Mouse (Mus musculus) neural tube, embryonic 10.5 days (tissue): ENCODE data around the gene Chrna3.

ENCODE experiments used
- DNase-seq: peaks from one replicate; pipeline ENCODE4 v3.0.0-alpha.2; 2017; ENCODE audit warnings: low spot score; ENCODE audit errors: extremely low spot score

The Chrna3 gene

GRCm38 (mm10) chr9:55026275-55026663 lies at the start of gene Chrna3:
Gene Chrna3 (minus strand): TSS chr9:55026562.
- DNase-seq, result peak; percentile 73

- no peak for DNase-seq
Observed at GRCm38 (mm10) chr9:55067965-55068265, 41.6 kb upstream of the Chrna3 start.

DNA sequence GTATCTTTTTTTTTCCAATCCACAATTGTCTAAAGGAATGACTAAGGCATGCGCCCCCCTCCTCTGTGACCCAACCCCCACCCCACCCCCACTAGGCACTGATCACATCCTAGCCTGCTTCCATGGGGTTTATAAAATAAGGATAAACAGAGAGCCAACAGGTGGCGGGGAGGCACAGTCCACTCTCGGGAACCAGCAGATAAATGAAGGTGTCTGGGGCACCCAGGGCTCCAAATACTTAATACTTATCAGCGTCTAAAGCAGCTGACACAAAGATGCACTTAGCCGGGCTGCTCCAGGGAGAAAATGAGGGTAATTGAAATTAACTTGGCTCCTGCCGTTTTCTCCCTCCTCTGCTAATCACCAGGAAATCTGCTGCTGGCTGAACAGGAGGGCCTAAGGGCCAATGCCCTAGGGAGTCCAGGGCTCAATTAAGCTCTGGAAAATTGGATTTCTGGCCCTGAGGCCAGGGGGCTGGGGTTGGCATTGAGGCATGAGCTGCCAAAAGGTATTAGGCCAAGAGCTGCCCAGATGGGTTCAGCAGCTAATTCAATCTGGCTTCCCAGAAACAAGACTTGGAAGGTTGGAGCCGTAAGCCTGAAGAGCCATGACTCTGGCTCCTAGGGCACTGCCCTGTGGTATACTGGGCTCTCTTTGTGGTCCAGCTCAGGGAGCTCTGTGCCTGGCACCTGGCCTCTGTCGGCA lies 41.0 kb upstream of the Chrna3 start:
- peak; percentile 42 for DNase-seq

DNA sequence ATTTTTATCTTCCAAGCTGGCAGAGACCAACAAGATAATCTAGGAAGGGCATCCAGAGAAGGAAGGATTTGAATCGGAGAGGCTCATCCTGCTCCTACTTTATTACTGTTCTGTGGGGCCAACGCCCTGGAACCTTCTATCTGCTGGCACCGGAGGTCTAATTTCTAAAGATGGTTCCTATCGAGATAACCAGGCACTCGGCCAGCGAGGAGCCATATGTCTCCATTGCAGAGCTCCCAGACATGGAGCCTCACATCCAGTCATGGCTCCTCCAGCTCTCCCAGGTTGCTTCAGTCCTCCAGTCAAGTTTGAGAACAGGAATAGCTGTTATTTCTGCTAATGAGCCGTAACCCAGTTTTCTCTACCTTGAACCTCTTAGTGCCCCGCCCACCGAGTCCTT lies 38.9 kb upstream of the Chrna3 start:
- DNase-seq, result no peak

DNA sequence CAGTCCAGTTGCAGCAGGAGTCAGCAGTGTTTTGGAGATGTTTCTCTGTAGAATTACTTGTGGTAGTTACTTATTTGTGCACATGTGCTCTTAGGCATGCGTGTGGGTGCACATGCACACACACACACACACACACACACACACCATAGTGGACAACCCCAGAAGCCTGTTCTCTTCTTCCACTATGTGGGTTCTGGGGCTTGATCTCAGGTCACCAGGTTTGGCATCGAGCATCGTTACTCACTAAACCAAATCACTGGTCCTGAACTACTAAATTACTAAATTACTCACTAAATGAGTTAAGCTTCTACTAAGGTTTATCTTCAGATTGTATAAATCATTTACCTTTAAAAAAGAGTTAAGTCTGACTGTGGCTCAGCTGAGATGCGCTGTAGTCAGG lies 31.7 kb upstream of the Chrna3 start:
- no peak for DNase-seq

DNA sequence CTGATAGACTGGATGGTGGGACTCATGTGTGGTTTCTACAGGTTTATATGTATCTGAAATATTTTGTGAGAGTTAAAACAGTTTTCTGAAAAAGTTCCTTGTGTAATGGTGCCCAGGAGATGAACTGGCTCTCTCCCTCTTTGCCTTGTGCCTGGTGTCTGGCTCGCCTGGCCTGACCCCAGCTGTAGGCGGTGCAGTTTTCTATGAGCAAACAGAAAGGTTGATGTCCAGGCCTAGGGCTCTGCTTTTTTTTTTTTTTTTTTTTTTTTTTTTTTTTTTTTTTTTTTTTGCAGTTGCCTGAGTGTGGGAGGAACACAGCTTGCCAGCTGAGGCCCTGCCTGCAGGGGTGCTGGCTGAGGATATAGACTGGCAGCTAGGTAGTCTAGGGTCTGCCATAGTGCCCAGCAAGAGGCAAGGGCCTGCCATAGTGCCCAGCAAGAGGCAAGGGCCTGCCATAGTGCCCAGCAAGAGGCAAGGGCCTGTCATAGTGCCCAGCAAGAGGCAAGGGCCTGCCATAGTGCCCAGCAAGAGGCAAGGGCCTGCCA lies 29.1 kb upstream of the Chrna3 start:
- no peak for DNase-seq

GRCm38 (mm10) chr9:55048211-55048880 lies 22.0 kb upstream of the Chrna3 start, which contains the start of gene Chrnb4:
Gene Chrnb4 (minus strand): TSS chr9:55048779.
- DNase-seq, result peak; percentile 61

- DNase-seq, result no peak
Observed at GRCm38 (mm10) chr9:55046764-55047163, 20.4 kb upstream of the Chrna3 start.

GRCm38 (mm10) chr9:55045001-55045400 lies 18.6 kb upstream of the Chrna3 start:
- no peak for DNase-seq

DNA sequence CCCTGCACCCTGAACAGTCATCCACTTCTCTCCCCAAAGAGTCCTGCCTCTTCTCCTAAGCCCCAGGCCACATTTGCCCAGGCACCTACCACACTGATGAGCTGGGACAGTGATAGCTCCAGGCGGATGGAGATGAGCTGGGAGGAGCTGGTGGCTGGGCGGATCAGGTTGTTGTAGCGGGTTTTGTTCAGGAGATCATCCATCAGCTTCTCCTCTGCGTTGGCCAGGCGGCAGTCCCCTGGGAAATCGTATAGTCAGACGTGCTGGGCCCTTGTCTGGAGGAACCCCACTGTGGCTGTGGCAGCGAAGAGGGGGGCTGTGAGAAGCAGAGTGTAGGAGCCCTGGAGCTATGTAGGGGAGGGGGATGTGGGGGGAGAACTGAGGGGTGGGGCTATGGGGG lies 17.3 kb upstream of the Chrna3 start:
- DNase-seq, result peak; percentile 34

- DNase-seq, result no peak
Observed at GRCm38 (mm10) chr9:55041389-55041788, 15.0 kb upstream of the Chrna3 start.

DNA sequence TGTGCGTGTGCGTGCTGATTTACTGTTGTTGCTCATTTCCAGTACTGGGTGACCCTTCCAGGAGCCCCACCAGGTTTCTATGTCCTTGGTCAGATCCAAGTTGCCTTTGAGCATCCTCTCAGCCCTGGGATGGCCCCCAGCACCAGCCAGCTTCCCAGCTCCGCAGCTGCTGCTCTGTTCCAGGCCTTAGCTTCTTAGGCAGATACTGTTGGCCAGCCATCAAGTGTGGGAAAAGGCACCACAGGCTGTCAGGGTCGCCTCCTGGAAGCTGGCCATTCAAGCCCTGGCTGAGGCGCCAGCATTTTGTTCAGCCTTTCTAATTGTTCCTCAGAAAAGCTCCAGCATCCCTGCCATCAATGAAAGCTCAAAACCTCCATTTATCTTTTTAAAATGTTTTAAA lies 13.6 kb upstream of the Chrna3 start:
- DNase-seq, result no peak

- no peak for DNase-seq
Observed at GRCm38 (mm10) chr9:55038948-55039347, 12.6 kb upstream of the Chrna3 start.

DNA sequence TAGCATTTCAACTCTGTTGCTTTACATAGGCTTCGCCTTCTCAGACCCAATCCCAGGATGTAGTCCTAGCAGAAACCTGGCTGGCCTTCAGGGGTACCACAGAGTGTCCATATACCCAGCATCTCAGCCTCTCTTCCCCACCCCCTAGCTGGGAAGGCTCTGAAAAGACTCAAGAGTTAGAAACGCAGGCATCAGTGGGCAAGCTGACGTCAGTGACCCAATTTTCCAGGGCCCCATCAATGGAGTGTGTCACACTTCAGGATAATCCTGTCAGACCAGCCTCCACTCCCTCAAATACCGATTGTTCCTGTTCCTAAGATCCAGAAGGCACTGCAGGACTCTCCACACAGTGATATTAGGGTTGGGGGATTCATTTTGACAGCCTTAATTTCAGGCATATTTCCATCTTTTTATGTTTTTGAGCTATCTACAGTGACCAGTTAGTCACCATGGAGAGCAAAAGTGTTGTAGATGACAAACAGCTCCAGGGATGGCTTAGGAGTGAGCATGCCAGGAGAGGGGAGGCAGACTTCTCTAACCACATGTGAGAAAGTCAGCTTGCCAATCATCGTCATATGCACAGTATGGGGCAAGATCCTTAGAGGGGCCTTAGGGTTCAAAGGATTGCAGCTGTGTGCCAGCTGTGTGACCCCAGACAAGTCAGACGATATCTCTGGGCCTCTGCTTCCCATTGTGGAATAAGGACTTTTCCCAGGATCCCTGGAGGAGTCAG lies 5.2 kb upstream of the Chrna3 start:
- no peak for DNase-seq

GRCm38 (mm10) chr9:55025534-55026274 lies 658 bp downstream of the Chrna3 start:
- DNase-seq, result peak; percentile 32

DNA sequence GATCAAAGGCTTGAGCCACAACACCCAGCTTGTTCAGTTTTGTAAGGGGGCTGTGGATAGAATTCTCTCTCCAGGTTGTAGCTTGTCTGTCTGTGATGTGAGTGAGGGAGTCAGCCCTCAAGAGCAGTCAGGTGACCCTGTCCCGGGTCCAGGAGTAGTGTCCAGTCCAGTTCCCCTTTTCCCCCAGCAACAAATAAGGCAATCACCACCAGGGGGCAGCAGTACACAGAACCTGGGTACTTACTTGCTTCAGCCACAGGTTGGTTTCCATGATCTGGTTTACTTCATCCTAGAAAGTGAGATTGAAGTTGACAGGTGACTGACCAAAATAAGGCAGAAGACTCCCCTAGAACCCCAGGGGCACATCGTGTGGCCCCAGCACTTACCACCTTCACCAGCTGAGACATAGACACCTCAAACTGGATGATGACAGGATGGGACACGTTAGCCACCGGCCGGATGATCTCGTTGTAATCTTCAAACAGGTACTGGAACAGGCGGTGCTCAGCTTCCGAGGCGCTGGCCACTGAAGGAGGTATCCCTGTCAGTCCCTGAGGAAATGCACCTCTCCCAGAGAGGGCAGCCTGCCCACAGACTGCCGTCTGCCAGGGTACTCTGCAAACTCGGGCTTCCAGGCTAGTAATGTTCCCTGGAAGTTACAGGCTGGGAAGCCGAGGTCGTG lies 2.3 kb downstream of the Chrna3 start:
- peak; percentile 91 for DNase-seq

GRCm38 (mm10) chr9:55023326-55023725 lies 3.0 kb downstream of the Chrna3 start:
- no peak for DNase-seq

DNA sequence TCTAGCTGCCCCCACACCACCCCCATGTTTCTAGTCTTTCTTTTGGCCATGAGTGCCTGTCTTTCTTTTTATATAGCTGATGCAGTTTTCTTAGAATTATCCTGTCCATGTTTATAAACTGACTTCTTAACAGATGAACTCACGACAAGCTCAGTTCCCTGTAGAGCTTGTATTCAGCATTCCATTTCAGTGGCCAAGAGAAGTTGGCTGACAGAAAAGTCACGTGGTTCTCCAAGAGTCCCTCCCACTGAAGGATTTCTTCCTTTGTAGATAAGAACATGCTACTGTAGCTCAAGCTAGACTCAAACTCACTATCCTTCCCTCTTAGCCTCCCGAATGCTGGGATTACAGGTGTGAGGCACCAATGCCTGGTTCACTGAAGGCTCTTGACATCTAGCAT lies 9.4 kb downstream of the Chrna3 start:
- DNase-seq, result no peak

- DNase-seq, result peak; percentile 19
Observed at GRCm38 (mm10) chr9:55010588-55011350, 15.6 kb downstream of the Chrna3 start.

DNA sequence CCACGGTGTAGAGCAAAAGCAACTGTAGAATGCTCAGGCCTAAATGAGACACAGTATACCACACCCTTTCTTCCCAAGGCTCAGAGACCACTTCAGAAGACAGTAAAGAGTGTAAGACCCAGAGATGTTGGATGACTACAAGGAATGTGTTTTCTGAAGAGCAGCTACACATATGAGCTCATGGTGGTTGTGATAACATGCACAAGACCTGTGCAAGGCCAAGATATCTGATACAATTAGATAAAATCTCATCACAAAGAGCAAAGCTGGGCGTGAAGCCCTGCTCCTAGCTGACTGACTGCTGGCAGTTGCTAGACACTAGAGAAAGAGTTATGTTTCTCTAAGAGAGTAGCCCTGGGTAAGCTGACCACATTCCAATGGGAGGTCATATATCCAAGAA lies 16.7 kb downstream of the Chrna3 start:
- no peak for DNase-seq
